Comparison of ENCODE assay signal across 1 mouse cellular context in the genomic region with DNA sequence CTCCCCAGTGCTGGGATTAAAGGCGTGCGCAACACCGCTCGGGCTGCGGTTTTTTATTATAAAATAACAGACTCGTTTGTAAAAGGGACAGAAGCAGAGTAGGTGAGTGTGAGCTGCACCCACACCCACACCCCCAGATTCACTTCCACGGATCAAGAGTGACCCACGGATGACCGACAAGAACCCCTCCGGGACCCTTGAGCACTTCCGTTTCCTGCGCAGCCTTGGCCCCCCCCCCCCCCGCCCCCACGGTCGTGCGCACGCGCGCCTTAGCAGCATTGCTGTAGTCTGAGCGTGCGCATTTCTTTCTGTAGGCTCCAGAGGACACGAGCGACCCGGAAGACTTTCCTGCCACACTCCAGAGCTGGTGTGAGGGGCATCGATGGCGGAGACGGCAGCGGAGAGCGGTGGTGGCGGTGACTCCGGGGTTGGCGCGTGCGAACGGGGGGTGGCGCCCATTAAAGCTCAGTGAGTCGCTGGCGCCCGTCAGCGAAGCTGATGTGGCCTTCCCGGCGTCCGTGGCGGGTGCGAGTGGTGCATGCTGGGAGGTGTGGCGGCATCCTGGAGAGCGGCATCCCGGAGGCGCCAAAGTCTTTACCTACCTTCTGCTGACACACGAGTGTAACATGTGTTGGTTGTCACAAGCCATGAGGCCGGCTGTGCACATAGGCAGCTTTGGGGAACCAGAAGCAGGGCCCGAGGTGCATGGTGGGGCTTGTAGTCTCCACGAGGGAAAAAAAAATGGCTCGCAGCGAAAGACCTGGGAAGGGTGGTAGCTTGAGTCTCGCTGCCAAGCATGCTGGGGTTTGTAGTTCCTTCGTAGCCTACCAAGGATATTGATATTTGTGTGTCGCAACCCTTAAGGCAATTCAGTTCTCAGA.
TF ChIP-seq lines count a peak whose summit lies in the region.

A gene (plus strand): TSS at position 284 of the 881 bp plus-strand sequence.

TF ChIP-seq in CH12.LX, 34 proteins besides CTCF, POLR2A, EP300 and RAD21 (continued from another document):
- TF ChIP-seq GABPA (IDR thresholded peaks at IDR 0.05; ENCODE audit: insufficient replicate concordance, low read depth, low read length) (peak; percentile 11; the same call in 1 of the 2 replicates), CHD2 (IDR thresholded peaks at IDR 0.05; ENCODE audit: low read length) (0 out of 2 replicates have a peak, but pooled peaks have one; percentile 59), SIN3A (IDR thresholded peaks at IDR 0.05; ENCODE audit: low read length) (peak; percentile 76), ETS1 (conservative IDR thresholded peaks at IDR 0.05; ENCODE audit: low read depth, low read length) (no peak), USF2 (conservative IDR thresholded peaks at IDR 0.05; ENCODE audit: low read depth, low read length) (no peak), ELF1 (IDR thresholded peaks at IDR 0.05; ENCODE audit: low read depth, low read length) (peak; percentile 83), MYC (IDR thresholded peaks at IDR 0.05; ENCODE audit: low read depth, low read length) (peak; percentile 90), RCOR1 (conservative IDR thresholded peaks at IDR 0.05; ENCODE audit: low read depth, low read length) (0 out of 2 replicates have a peak, but pooled peaks have one; percentile 13), BHLHE40 (IDR thresholded peaks at IDR 0.05; ENCODE audit: low read depth, low read length) (no peak; the same call in 1 of the 2 replicates), JUND (conservative IDR thresholded peaks at IDR 0.05; ENCODE audit: low read depth, low read length) (no peak), USF1 (IDR thresholded peaks at IDR 0.05; ENCODE audit: low read depth, low read length) (no peak), ZKSCAN1 (IDR thresholded peaks at IDR 0.05; ENCODE audit: borderline replicate concordance, low read depth, low read length) (no peak), ZNF384 (IDR thresholded peaks at IDR 0.05; ENCODE audit: low read depth, low read length) (peak; percentile 86), PAX5 (IDR thresholded peaks at IDR 0.05; ENCODE audit: low read length) (no peak), ZC3H11A (IDR thresholded peaks at IDR 0.05; ENCODE audit: low read depth, low read length) (no peak), TBP (conservative IDR thresholded peaks at IDR 0.05; ENCODE audit: low read depth, low read length) (peak; percentile 22; the same call in 1 of the 2 replicates), MAX (IDR thresholded peaks at IDR 0.05; ENCODE audit: low read length) (peak; percentile 91), E2F4 (IDR thresholded peaks at IDR 0.05; ENCODE audit: insufficient replicate concordance, low read depth, low read length) (0 out of 2 replicates have a peak, but pooled peaks have one; percentile 37), NELFE (IDR thresholded peaks at IDR 0.05; ENCODE audit: low read depth, low read length) (peak; percentile 70), MAFK (IDR thresholded peaks at IDR 0.05; ENCODE audit: insufficient replicate concordance, low read length) (no peak), MEF2A (IDR thresholded peaks at IDR 0.05; ENCODE audit: borderline replicate concordance, low read depth, low read length) (no peak), POLR2AphosphoS2 (IDR thresholded peaks at IDR 0.05; ENCODE audit: low read depth, low read length) (no peak), ZMIZ1 (IDR thresholded peaks at IDR 0.05; ENCODE audit: low read depth, low read length) (no peak; the same call in 1 of the 2 replicates), MXI1 (IDR thresholded peaks at IDR 0.05; ENCODE audit: low read depth, low read length) (peak; percentile 83; the same call in 1 of the 2 replicates), SMC3 (IDR thresholded peaks at IDR 0.05; ENCODE audit: low read depth, low read length) (no peak), IRF4 (IDR thresholded peaks at IDR 0.05; ENCODE audit: low read depth, low read length) (peak; percentile 41), KAT2A (IDR thresholded peaks at IDR 0.05; ENCODE audit: insufficient replicate concordance, low read length) (peak; percentile 91; the same call in 1 of the 2 replicates), NRF1 (IDR thresholded peaks at IDR 0.05; ENCODE audit: low read depth, low read length) (peak; percentile 84), HCFC1 (IDR thresholded peaks at IDR 0.05; ENCODE audit: low read depth, low read length) (peak; percentile 92)
